Mouse (Mus musculus): ENCODE measurements around the gene Flot2.
A peak's percentile ranks its signal among the peaks of the same experiment; 100 is the strongest.
"Not testable (repeated sequence)": the region's sequence is repeated elsewhere in the genome, so short reads cannot be mapped to it uniquely, and the experiment has no call there.

Flot2 gene

GRCm38 (mm10) chr11:78037831-78038752 lies at the start of gene Flot2:
Gene Flot2 (plus strand): TSS chr11:78037931.
- no peak for DNase-seq

GRCm38 (mm10) chr11:77989071-77989690 lies 48.5 kb upstream of the Flot2 start:
- DNase-seq, result no peak

GRCm38 (mm10) chr11:77995556-77995955 lies 42.2 kb upstream of the Flot2 start:
- DNase-seq, result no peak

GRCm38 (mm10) chr11:78006446-78006845 lies 31.3 kb upstream of the Flot2 start:
- no peak for DNase-seq

GRCm38 (mm10) chr11:78019676-78020075 lies 18.1 kb upstream of the Flot2 start:
- DNase-seq, result no peak

DNA sequence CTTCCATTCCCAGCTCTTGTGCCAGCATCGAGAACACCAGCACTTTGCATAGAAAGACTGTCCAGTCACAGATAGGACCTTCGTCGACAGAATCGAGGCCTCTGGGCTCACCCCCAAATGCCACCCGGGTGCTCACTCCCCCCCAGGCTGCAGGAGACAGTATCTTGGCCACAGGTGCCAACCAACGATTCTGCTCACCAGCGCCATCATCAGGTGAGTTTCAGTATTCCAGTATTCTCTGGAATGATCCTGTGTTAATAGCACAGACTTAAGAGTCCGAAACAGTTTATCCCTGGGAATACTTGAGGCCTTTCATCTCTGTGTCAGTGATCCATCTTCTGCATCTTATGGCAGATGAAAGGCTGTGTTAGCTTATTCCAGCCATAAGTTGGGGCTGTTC lies 14.1 kb upstream of the Flot2 start:
- no peak for DNase-seq

- DNase-seq, result no peak
Measured at GRCm38 (mm10) chr11:78029240-78029639, 8.5 kb upstream of the Flot2 start.

DNA sequence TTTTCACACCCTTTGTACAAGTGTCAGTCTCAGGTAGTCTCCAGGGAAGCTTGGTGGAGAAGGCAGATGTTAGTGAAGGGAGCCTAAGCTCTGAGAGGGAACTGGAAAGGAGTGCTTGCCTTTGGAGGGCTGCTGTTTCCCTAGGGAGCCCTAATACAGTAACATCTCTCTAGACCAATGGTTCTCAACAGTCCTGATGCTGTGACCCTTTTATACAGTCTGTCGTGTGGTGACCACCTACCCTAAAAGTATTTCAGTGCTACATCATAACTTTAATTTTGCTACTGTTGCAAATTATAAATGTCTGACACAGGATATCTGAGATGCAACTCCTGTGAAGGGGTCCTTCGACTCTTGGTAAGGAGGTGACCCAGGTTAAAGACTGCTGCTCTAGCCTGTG lies 7.1 kb upstream of the Flot2 start:
- DNase-seq, result no peak

DNA sequence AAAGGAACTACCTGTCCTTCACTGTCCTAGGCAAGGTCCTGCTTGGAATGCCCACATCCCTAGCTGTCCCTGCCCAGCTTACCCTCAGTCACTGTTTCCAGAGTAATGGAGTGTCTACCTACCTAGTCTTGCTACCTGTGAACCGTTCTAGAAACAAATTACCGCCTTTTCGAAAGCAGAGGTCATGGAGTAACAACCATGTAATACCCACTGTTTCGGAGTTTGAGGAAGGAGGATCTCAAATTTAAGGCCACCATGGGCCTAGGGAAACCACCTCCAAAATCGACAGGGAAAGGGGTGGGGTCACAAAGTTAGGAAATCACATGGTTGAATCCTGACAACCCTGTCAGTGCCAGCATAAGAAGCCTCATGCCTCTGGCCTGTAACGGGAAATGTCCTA lies 6.3 kb upstream of the Flot2 start:
- no peak for DNase-seq

DNA sequence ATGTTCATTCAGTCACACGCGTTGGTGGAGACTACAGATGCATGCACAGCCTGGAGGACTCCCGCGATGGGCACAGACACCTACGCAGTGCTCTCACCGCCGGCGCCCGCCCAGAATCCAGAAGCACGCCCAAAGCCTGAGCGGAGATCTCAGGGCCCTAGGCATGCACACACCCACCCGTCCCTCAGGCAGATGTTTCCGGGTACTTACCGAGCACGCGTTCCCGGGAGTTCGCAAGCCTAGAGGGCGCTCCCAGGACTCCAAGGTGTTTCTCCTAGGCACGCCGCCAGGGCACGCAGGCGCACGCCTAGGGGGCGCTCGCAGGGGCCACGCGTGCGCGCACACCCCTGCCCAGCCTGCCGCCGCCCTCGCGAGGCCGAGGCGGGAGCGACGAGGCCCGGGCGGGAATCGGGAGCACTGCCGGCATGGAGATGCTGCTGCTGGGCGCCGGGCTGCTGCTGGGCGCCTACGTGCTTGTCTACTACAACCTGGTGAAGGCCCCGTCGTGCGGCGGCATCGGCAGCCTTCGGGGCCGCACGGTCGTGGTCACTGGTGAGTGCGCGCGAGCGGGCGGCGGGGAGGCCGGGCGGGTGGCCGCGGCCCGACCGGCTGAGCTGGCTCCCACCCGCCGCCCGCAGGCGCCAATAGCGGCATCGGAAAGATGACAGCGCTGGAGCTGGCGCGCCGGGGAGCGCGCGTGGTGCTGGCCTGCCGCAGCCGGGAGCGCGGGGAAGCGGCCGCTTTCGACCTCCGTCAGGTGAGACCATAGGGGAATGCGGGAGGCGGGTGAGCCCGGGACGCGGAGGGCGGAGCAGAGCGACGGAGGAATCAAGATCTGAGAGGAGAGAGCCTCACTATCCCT lies 5.6 kb upstream of the Flot2 start, which contains the start of gene Dhrs13:
Gene Dhrs13, plus strand, starts transcription at position 334 of the 862 bp plus-strand sequence.
- peak; percentile 90 for DNase-seq

- no peak for DNase-seq
Measured at GRCm38 (mm10) chr11:78032809-78033195, 4.9 kb upstream of the Flot2 start.

DNA sequence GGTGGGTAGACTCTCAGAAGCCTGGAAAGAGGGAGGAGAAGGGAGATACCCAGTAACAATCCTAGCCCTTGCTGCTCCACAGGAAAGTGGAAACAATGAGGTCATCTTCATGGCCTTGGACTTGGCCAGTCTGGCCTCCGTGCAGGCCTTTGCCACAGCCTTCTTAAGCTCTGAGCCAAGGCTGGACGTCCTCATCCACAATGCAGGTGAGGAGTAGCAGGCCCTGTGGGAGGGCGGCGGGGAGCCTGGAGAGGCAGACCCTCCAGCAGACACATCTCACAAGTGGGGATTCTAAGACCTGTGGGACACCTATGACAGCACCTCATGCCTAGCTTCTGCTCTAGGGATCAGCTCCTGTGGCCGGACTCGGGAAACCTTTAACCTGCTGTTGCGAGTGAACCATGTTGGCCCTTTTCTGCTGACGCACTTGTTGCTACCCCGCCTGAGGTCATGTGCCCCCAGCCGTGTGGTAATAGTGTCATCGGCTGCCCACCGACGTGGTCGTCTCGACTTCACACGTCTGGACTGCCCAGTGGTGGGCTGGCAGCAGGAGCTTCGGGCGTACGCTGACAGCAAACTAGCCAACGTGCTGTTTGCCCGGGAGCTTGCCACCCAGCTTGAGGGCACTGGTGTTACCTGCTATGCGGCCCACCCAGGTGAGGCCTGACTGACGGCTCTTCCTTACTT lies 3.7 kb upstream of the Flot2 start:
- DNase-seq, result no peak

DNA sequence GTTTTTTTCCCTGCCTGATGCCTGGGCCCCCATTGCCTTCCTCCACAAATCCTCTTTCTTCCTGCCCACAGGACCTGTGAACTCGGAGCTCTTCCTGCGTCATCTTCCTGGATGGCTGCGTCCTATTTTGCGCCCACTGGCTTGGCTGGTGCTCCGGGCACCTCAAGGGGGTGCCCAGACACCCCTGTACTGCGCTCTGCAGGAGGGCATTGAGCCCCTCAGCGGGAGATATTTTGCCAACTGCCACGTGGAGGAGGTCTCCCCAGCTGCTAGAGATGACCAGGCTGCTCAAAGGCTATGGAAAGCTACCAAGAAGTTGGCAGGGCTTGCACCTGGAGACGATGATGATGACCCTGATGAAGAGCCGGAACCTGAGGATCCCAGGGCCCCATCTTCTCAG lies 940 bp upstream of the Flot2 start:
- DNase-seq, result no peak

GRCm38 (mm10) chr11:78040878-78041277 lies 3.1 kb downstream of the Flot2 start:
- DNase-seq, result no peak

GRCm38 (mm10) chr11:78042290-78042870 lies 4.6 kb downstream of the Flot2 start:
- DNase-seq, result not testable (repeated sequence)

- peak; percentile 44 for DNase-seq
Measured at GRCm38 (mm10) chr11:78044758-78045251, 7.1 kb downstream of the Flot2 start.

DNA sequence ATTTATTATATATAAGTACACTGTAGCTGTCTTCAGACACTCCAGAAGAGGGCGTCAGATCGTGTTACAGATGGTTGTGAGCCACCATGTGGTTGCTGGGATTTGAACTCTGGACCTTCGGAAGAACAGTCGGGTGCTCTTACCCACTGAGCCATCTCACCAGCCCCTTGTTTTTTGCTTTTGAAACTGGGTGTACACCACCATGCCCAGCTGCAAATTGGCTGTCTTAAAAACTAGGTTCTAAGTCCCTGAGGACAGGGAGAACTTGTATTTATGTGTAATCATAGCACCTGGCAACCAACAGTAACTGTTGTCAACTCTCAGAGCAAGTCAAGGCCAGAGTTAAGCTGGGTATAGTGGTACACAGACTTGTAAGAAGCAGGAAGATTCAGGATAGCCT lies 10.9 kb downstream of the Flot2 start:
- not testable (repeated sequence) for DNase-seq

DNA sequence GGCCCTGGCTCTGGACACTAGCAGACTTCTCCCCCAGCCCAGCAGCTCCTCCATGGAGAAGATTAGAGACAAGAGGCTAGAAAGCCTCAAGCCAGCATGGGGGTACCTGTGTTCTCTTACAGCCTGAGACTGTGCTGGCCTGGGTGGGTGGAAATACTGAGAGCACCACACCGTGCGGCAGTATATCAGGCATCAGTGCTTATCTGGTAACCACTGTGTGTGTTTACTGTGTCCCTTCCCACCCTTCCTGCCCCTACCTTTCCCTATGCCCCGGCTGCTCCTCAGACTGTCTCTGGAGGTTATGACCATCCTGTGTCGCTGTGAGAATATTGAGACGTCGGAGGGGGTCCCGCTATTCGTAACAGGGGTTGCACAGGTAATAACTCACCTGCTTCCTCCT lies 15.3 kb downstream of the Flot2 start:
- no peak for DNase-seq

DNA sequence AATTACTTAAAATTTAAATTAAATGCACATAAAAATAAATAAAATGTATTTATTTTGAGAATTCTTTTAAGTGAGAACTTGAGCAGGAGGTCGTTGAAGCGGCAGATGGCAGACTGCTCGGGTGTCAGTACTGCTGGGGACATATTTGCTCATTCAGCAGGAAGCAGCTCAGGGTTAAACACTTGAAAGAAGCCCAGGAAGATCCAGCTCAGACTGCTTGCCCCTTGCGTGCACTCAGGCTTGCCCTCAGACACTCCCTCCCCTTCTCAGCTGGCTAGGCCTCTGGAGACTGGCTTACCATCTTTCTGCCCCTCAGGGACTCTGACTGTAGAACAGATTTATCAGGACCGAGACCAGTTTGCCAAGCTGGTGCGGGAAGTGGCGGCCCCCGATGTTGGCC lies 19.2 kb downstream of the Flot2 start:
- no peak for DNase-seq

GRCm38 (mm10) chr11:78059833-78060757 lies 22.4 kb downstream of the Flot2 start:
- DNase-seq, result peak; percentile 54

- DNase-seq, result no peak
Measured at GRCm38 (mm10) chr11:78062563-78062962, 24.8 kb downstream of the Flot2 start.

Measured in layer of hippocampus, adult 9-11 months (tissue).